Mouse (Mus musculus) kidney, adult 8-10 months (tissue): Measurements from ENCODE around the gene Gm37240.

ENCODE experiments used
- DNase-seq, 2 experiments: peaks; one replicate each; pipeline ENCODE4 v3.0.0; 2022

The Gm37240 gene

GRCm38 (mm10) chr3:85564603-85565002, 322.7 kb downstream of the Gm37240 start:
- DNase-seq: no peak

DNA sequence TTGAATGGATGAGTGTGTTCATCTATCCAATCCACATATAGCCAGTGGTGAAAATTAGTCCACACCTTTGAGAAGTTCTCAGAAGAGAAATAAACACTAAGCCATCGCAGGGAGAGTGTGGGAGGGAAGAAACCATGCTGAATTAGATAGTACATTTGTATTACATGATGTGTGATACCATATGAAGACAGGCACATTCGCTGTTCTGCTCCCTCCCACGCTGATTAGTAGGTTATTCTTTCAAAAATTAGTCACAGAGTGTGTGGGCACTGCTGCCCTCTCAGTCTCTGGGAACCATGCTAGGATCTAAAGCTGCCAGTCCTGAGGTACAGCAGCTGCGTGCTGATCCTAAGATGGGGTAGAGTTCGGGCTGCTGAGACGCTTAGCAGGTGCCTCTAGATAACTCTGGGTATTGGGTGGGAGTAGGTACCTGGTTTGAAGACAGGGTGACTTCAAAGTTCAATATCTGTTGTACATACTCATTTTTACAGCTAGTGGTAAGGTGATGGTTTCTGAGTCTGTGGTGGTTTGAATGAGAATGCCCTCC, 333.5 kb downstream of the Gm37240 start:
- DNase-seq: no peak

DNA sequence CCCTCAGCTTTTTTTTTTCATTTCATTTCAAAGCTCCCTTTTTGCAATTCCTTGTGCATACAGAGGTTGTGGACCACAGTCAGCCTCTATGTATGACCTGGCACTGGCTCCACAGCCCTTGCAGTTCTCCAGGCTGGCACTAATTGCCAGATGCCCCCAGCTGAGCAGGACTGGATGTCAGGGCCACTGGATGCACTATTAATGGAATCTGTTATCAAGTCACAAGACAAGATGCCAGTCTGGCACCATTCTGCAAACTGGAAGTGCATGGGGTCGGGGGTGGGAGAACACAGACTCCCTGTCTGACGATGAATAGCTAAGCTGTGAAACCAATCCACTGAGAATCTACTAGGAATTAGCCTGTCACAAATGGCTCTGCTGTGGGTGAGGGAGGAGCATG, 336.0 kb downstream of the Gm37240 start:
- no peak for DNase-seq

DNA sequence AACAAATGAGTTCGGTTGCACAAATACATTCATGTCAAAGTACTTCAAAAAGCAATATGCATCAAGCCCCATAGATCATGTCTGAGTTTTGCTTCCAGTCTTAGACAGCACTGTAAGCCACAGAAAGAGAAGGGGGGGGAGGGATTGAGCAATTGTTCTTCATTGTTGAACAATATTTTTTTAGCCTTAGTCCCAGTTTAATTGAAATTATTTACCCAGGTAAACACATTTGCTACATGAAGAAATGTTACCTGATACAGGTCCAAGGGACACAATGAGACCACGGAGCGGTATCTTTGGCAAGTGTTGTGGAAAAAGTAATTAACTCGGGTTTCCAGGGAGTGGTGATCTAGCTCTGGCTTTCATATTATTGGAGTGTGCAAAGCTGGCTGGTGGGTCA, 337.0 kb downstream of the Gm37240 start:
- no peak for DNase-seq

GRCm38 (mm10) chr3:85543652-85544051, 343.7 kb downstream of the Gm37240 start:
- DNase-seq: peak in 1 of 2 experiments; percentile 11

GRCm38 (mm10) chr3:85542765-85543164, 344.6 kb downstream of the Gm37240 start:
- DNase-seq: no peak

DNA sequence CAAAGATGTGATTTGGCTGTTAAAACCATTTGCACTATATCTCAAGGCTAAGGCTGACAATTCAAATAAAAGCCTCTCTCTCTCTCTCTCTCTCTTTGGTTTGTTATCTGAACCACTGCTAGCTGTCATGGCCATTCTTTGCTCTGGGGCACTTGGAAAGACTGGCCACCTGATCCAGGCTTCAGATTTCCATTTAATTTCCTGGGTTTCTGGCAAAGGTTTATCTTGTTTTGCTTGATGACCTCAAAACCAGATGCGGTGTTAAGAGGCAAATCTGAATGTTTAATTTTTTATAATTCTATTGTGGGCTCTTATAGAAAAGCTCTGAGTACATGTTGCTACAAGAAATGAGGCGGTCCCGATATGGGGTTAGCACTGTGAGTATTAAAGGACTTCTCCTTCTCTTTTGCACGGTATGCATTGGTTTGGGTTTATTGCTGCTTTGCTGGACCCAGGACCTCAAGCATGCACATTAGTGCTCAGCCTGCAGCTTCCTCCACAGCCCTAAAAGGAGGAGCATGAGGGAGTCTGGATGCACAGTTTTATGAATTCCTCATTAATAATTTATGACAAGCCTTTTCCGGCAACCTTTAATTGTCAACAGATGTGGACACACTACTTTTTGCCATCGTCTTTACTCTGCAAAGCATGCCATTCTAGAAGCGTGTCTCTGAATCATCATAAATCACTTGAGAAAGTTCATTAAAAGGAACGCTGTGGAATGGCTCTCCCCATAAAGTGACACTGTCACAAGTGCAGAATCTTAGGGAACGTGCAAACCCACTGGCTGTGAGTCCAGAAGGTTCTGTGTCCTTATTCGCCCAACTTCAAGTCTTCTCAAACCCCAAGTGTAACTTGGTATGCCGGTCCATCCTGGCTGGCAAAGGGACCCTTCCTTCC, 351.4 kb downstream of the Gm37240 start:
- DNase-seq: no peak

- no peak for DNase-seq
These were observed 352.3 kb downstream of the Gm37240 start for GRCm38 (mm10) chr3:85535042-85535441.

GRCm38 (mm10) chr3:85532376-85532775, 354.9 kb downstream of the Gm37240 start:
- DNase-seq: no peak

DNA sequence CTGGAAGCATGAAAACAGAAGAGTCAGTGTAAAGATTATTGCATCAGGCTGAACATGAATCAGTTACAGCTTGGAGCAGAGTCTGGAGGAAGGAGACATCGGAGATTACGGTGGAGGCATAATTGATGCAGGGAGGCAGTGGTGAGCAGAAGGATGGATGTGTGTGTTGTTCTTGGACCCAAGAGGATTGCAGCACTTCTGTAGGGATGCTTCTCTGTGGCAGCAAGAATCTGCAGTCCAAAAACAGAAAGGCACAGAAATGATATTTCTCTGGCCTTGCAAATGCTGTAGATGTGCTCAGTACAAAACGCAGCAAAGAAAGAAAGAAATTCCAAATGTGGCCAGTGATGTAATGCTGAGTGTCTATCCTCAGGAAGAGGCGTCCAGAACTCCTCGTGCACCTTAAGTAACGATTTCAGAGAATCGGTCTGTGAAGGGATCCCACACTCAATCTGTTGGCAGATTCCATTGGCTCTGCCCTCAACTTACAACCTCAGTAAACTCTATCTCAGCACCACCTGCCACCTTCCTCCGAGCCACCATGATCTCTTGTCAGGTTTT, 356.6 kb downstream of the Gm37240 start:
- DNase-seq: no peak

DNA sequence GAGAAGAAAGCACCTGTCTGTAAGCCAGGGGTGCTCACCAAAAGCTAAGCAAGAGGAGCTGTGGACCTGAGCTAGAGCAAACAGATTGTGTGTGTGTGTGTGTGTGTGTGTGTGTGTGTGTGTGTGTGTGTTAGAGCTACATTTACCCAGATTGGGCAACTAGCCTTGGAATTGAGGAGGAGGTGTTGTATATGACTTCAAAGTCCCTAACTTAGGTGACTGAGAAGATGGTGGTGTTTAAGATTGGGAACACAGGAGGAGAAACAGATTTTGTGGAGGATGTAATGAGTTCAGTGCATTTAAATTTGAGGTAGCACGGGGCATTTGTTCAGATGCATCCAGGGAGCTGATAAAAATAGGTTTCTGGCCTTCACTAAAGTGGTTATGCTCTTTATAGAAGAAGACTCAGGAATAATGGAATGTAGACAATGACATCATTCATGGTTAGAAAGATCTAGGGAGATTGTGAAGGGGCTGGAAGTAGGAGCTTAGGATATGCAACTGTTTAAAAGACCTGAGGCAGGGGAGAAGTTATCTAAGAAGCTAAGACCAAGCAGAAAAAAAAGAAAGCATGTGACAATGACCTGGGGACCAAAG, 365.9 kb downstream of the Gm37240 start:
- DNase-seq: no peak

- DNase-seq: no peak
These were observed 368.6 kb downstream of the Gm37240 start for GRCm38 (mm10) chr3:85518668-85519067.

DNA sequence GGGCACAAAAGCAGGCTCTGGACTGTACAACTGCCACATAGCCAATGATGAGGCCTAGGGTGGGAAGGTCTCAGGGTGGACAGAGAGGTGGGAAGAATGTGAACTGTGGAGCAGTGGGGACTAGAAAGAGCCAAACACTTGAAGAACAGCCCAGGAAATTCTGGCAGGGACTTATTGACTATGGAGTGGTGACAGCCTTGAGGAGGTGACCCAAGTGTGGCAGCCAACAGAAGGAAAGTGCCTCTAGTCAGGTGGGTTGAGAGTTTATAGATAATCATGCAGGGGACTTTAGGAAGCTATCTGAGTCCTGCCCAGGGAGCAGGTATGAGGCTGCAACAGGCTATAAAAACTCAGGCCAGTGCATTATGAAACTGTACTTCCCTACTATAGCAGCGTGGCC, 369.2 kb downstream of the Gm37240 start:
- DNase-seq: no peak

- DNase-seq: no peak
These were observed 370.4 kb downstream of the Gm37240 start for GRCm38 (mm10) chr3:85516739-85517396.

GRCm38 (mm10) chr3:85514700-85515099, 372.6 kb downstream of the Gm37240 start:
- no peak for DNase-seq

GRCm38 (mm10) chr3:85508717-85509279, 378.5 kb downstream of the Gm37240 start:
- no peak for DNase-seq

- no peak for DNase-seq
These were observed 387.2 kb downstream of the Gm37240 start for GRCm38 (mm10) chr3:85500096-85500495.

DNA sequence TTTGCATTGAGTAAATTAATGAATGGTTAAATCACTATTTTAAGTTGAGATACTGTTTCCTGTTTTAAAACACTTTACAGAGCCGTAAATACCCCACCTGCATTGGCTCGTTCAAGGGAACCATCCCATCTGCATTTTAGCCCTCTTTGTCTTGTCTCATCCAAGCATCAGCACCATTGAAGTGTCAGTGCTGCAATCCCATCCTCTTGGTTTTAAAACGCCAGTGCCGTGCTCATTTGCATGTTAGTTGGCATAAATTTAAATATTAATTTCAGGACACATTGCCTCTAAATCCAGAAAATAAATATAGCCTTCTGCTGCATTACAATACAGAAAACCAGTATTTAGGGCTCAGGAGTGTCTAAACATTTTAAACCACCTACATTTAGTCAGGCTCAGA, 391.2 kb downstream of the Gm37240 start:
- no peak for DNase-seq

DNA sequence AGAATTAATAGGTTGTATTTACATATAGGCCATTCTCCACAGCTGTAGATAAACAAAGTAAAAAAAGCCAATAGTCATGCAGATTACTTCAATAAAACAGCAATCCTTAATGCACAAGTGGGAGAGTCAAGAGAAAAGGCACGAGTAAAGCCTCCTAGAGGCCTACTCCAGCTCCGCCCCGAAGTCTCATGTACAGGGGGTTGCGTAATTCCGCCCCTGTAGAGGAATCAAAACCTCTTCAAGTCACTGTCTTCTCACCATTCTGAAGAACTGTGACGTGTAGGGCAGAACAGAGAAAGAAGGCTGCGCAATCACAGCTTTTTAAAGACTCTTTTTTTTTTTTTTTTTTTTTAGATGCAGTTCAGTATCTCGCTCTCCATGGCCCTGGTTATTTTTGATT, 393.5 kb downstream of the Gm37240 start:
- no peak for DNase-seq

GRCm38 (mm10) chr3:85490204-85490603, 397.1 kb downstream of the Gm37240 start:
- DNase-seq: no peak

DNA sequence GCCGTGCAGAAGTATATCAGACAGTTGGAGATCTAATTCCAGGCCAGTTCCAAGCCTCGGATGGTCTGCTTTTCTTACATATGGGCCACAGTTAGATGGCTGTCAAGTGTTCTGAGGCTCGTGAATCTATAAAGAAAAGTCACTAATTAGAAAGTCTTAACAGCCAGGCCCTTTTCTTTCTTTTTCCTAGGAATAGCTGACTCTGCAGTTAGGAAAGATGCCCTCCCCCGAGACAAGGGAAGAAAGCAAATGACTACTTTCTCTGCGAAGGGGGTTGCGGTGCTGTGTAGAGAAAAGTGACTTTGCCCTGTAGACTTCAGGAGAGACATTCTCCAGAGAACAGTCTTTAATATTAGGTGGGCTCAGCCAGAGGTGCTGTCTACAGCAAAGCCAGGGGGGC, 399.9 kb downstream of the Gm37240 start:
- DNase-seq: no peak

DNA sequence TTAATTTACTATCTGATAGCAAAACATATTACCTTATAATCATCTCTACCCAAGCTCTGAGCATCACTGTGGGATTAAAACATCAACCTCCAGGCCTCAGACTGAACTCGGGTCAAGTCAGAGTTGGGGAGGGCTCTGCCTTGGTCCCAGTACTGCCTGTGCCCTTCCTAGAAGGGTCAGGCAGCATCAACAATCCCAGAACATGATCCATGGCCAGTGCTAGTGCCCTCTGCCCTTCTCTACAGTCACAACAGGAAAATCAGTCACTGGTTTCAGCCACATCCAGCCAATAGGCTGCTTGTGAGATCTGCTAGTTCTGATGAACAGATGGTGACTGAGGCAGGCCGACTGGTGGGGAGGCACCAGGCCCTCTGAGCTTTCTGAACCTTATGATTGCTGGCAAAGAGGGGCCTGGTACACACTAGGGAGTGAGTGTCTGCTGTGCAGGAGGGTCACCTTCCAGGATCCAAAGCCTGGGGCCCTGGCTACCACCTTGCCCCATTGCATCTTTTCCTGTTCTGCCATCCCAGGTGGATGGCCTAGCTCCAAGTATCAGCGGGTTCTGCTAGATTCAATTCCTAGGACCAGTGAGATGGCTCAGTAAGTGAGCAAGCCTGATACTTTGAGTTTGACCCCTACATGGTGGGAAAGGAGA, 401.7 kb downstream of the Gm37240 start:
- peak in 1 of 2 experiments; percentile 9 for DNase-seq
